Mouse (Mus musculus) lung, postnatal 25 days (tissue): ENCODE data around the gene Psmc3ip.

ENCODE experiments used
- DNase-seq: peaks from one replicate; pipeline ENCODE4 v3.0.0; 2022; ENCODE audit warnings: low spot score

Gene Psmc3ip

GRCm38 (mm10) chr11:101119131-101119760 lies 24.0 kb upstream of the Psmc3ip start:
- no peak for DNase-seq

- DNase-seq, result no peak
These were observed 22.9 kb upstream of the Psmc3ip start for GRCm38 (mm10) chr11:101118105-101118504.

- no peak for DNase-seq
These were observed 20.3 kb upstream of the Psmc3ip start for GRCm38 (mm10) chr11:101115564-101115963.

GRCm38 (mm10) chr11:101112186-101112585 lies 16.9 kb upstream of the Psmc3ip start:
- DNase-seq, result no peak

- DNase-seq, result no peak
These were observed 15.9 kb upstream of the Psmc3ip start for GRCm38 (mm10) chr11:101111178-101111577.

- DNase-seq, result no peak
These were observed 15.5 kb upstream of the Psmc3ip start for GRCm38 (mm10) chr11:101110708-101111107.

- no peak for DNase-seq
These were observed 14.1 kb upstream of the Psmc3ip start for GRCm38 (mm10) chr11:101109351-101109750.

GRCm38 (mm10) chr11:101103011-101103410 lies 7.8 kb upstream of the Psmc3ip start:
- no peak for DNase-seq

GRCm38 (mm10) chr11:101098231-101098630 lies 3.0 kb upstream of the Psmc3ip start:
- DNase-seq, result no peak

- no peak for DNase-seq
These were observed 314 bp downstream of the Psmc3ip start for GRCm38 (mm10) chr11:101094930-101095313.

- DNase-seq, result no peak
These were observed 5.3 kb downstream of the Psmc3ip start for GRCm38 (mm10) chr11:101089931-101090330.

- DNase-seq, result no peak
These were observed 7.6 kb downstream of the Psmc3ip start for GRCm38 (mm10) chr11:101087682-101088055.

GRCm38 (mm10) chr11:101086756-101087681 lies 8.2 kb downstream of the Psmc3ip start, which contains the start of gene Mlx:
TSS of gene Mlx (plus strand) at chr11:101087277.
- peak; percentile 94 for DNase-seq

- DNase-seq, result no peak
These were observed 8.9 kb downstream of the Psmc3ip start for GRCm38 (mm10) chr11:101086323-101086674.

- DNase-seq, result no peak
These were observed 9.5 kb downstream of the Psmc3ip start for GRCm38 (mm10) chr11:101085617-101086322.

GRCm38 (mm10) chr11:101084811-101085210 lies 10.4 kb downstream of the Psmc3ip start:
- no peak for DNase-seq

- DNase-seq, result no peak
These were observed 11.0 kb downstream of the Psmc3ip start for GRCm38 (mm10) chr11:101084246-101084645.

- no peak for DNase-seq
These were observed 12.0 kb downstream of the Psmc3ip start for GRCm38 (mm10) chr11:101083083-101083697.

GRCm38 (mm10) chr11:101082208-101083082 lies 12.8 kb downstream of the Psmc3ip start, which contains the start of gene Coasy:
TSS of gene Coasy (plus strand) at chr11:101082565.
- DNase-seq, result peak; percentile 88

- DNase-seq, result no peak
These were observed 13.6 kb downstream of the Psmc3ip start for GRCm38 (mm10) chr11:101081659-101082058.

GRCm38 (mm10) chr11:101080421-101080820 lies 14.8 kb downstream of the Psmc3ip start:
- no peak for DNase-seq
